Mouse (Mus musculus): ENCODE data around the gene Wipi1.

DNA sequence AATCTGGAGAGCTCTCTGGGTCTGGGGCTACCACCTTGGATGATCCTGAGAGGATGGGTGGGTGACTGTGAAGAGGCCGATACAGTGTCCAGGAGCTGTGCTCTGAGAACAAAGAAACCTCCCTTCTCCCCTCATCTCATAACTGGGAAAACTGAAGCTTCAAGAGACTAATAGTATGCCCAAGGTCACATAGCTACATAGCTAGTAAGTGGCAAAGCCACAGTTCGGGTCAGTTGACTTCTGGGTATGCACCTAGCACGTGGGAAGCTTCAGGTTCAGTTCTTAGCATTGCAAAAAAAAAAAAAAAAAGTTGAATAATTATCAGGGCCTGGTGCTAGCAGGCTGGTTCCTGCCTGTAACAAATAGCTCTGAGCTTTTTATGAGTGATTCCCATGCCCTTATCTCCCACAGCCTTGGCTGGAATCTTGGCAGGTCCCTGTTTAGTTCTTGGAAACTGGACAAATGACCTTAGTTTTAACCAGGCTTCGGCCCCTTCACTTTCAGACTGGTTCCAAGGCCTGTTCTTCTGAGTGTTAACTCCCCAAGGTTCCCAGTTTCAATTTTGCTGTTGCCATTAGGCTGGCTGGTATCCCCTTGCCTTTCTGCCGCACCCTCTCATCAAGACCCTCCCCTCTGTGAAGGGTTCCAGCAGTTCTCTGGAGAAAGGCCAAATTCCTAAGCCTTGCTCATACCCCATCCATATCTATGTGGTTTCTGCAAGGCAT lies 29.9 kb upstream of the Wipi1 start:
- TF ChIP-seq CTCF (IDR thresholded peaks at IDR 0.05; ENCODE audit: low read depth, low read length) (no peak), POLR2A (IDR thresholded peaks at IDR 0.05; ENCODE audit: insufficient read depth, low read length) (no peak), EP300 (IDR thresholded peaks at IDR 0.05; ENCODE audit: insufficient read depth, low read depth, low read length) (no peak)
